Mouse (Mus musculus): ENCODE data around the gene Cope. TPM values are rescaled to one million over a fixed set of nuclear protein-coding genes. Genes with fewer than 3 reads are reported as not detected.
A peak's percentile ranks its signal among the peaks of the same experiment; 100 is the strongest.

Cope gene
- total RNA-seq, 2 experiments from 2014 or later: 188 to 192 TPM

- DNase-seq (ENCODE audit: low spot score in 2 of 2): no peak
Measured at GRCm38 (mm10) chr8:70302901-70303300, 583 bp downstream of the Cope start.

DNA sequence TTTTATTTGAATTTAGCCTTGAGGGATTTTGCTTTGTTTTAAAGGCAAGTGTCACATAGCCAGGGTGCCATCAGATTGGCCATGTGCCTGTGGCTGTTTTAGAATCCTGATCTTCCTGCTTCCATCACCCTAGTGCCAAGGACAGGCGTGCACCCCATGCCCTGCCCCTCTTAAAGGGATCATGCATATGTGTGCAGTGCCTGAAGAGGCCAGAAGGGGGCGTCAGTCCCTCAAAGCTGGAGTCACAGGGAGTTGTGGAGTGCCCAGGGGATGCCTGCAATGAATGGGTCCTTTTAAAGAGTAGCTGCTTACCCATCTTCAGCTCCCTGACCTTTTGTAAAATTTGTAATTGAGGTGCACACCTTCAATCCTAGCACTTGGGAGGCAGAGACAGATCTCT is 7.0 kb downstream of the Cope start:
- no peak for DNase-seq (ENCODE audit: low spot score in 2 of 2)

GRCm38 (mm10) chr8:70313399-70313798 is 11.1 kb downstream of the Cope start:
- no peak for DNase-seq (ENCODE audit: low spot score in 2 of 2)

DNA sequence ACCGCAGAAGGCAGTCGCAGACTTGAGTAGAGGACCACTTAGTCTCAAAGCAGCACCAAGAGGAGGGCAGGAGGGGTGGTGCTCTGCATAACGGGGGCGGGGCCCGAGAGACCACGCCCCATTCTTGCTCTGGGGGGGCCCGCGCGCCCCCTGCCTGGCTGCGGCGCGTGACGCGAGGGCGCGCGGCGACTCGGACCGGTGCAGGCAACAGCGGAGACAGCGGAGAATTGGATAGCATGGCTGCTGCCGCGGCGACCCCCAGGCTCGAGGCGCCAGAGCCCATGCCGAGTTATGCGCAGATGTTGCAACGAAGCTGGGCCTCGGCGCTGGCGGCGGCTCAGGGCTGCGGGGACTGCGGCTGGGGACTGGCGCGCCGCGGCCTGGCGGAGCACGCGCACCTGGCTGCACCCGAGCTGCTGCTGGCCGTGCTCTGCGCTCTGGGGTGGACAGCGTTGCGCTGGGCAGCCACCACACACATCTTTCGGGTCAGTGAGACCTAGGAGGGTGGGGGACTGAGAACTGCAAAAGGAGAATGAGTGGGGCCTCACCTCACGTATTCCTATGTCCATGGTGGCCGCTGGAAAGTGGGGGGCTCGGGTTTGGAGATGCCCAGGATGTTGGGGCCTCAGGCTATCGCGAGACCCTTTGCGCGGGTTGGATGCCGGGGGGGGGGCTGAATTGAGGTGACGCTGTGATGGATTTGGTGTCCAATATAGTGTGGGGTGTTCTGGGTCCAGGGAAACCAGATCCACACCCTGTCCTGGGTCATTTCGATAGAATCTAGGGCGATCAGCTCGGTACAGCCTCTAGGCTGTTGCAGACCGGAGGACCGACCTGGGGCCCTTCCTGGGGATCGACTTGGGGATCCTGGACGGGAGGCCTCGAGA is 13.5 kb downstream of the Cope start, which contains the start of gene Cers1:
TSS of gene Cers1 (plus strand) at position 152 of the 887 bp plus-strand sequence.
- peak in 1 of 2 experiments; percentile 44 for DNase-seq (ENCODE audit: low spot score in 2 of 2)

DNA sequence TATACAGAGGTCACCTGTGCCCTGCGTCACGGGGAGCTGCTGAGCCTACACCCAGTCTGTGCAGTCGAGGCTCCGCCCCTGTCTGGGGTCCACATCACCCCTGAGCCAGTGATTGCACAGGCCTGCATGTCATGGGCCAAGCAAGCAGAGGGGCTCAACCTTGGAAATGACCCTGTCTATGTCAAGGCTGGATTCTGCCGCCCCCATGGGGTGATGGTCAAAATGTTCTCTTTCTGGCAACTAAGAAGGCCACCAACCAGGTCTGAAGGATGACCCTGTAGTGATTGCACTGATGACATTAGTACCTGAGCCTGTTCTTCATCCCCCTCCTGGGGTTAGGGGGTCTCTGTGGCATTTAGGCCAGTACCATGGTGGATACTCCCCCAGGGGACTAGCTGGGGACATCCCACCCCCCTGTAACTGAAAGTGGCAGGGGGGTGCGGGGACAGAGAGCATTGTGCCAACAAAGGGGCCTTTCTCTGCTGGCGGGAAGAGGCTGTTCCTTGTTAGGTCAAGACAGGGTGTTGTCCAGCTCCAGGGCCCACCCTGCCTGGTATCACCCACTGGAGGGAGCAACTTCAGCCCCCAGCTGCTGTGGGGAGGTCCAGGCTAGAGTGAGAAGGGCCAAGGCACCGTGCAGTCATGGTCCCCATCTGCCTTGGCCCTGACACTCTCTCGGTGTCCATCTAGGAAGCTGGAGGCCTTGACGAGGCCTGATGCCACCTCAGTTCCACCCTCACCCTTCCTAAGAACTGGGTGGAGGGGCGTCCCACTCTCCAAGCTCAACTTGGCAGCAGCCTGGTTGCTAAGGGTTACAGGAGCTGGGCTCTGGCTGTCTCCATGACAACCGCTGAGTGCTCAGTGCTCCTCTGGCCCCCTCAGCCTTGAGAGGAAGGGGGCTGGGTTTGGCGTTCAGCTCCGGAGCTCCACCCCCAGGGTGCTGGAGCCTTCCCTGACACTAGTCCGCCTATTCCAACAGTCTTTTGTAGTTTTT is 14.5 kb downstream of the Cope start:
- no peak for DNase-seq (ENCODE audit: low spot score in 2 of 2)

DNA sequence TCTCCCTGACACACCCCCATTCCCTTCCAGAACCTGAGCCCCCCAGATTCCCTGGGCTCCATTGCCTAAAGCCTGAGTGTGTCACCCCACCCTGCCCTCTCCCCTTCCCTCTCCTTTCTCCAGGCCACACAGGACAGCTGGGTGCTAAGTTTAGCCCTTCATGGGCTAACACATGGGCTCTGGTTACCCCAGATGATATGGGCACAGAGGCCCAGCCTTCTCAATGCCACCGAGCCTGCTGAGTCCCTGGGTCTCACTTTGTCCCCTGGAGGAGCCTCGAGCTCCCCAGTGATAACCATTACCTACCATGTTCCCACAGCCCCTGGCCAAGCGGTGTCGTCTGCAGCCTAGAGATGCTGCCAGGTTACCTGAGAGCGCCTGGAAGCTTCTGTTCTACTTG is 15.6 kb downstream of the Cope start:
- no peak for DNase-seq (ENCODE audit: low spot score in 2 of 2)

DNA sequence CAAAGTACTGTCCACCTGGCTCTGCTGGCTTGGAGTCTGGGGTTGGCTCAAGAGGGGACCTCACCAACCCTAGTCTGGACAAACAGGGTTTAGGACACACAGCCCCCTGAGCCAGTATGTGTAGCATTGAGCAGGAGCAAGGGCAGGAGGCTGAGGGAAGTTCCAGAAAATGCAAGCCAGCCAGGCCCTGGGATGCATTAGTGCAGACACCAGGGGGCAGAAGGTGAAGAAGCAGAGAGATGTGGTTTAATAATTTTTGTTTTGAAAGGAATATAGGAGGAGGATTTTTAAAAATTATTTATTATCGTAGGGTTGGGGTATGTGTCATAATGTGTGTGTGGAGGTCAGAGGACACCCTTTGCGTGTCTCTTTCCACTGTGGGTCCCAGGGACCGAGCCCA is 21.4 kb downstream of the Cope start:
- DNase-seq (ENCODE audit: low spot score in 2 of 2): no peak

DNA sequence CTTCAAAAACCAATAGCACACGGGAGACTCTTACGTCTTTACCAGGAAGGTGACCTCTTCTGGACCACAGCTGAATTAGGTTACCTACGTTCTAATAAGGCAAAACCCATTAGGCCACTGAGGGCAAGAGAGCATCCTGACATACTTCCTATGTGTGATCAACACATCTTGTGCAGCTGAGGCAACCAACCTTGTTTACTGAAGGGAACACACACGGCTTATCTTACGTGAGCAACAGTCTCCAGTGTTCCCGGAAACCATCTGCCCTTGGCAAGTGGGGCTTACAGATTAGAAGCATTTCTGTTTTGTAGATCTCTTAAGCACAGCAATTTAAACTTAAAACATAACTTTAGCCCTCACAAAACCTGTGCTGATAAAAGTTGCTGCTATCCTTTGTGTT is 25.2 kb downstream of the Cope start:
- no peak for DNase-seq (ENCODE audit: low spot score in 2 of 2)

- no peak for DNase-seq (ENCODE audit: low spot score in 2 of 2)
Measured at GRCm38 (mm10) chr8:70329124-70329834, 27.0 kb downstream of the Cope start, which contains the start of gene Gdf1. Gene Gdf1, plus strand, starts transcription at chr8:70329817.

DNA sequence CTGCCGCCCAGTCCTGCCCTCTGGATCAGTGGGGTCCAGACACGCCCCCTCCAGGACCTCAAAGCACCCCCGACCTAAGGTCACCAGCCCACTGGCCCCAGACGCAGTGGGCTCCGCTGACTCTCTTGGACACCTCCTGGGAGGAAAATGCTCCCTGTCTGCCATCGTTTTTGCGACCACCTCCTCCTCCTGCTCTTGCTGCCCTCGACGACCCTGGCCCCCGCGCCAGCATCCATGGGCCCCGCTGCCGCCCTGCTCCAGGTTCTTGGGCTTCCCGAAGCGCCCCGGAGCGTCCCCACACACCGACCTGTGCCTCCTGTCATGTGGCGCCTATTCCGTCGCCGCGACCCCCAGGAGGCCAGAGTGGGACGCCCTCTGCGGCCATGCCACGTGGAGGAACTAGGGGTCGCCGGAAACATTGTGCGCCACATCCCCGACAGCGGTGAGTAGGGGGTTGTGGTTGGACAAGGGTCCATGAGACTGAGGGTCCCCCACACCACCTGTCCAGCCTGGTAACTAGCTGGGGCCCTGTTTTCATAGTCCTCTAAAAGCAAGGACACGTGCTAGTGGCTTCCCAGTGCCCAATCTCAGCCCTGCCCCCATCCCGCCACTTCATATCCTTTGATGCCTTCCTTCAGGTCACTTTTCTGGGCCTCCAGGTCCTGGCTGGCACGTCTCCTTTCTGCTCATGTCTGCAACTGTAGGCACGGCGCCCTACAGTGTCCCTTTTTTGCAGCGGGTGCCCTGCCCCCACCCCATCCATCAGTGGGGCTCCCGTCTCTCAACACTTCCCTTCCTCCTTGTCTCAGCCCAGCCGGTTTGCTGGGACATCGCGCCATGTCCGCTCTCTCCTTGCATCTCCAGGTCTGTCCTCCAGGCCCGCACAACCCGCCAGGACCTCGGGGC is 27.8 kb downstream of the Cope start:
- no peak for DNase-seq (ENCODE audit: low spot score in 2 of 2)

DNA sequence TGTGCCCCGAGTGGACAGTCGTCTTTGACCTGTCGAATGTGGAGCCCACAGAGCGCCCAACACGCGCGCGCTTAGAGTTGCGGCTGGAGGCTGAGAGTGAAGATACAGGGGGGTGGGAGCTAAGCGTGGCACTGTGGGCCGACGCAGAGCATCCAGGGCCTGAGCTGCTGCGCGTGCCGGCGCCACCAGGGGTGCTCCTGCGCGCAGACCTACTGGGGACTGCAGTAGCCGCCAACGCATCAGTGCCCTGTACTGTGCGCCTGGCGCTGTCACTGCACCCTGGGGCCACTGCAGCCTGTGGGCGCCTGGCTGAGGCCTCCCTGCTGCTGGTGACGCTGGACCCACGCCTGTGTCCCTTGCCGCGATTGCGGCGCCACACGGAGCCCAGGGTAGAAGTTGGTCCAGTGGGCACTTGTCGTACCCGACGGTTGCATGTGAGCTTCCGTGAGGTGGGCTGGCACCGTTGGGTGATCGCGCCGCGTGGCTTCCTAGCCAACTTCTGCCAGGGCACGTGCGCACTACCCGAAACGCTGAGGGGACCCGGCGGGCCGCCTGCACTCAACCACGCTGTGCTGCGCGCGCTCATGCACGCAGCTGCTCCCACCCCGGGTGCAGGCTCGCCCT is 28.5 kb downstream of the Cope start:
- peak in 1 of 2 experiments; percentile 50 for DNase-seq (ENCODE audit: low spot score in 2 of 2)

- DNase-seq (ENCODE audit: low spot score in 2 of 2): no peak
Measured at GRCm38 (mm10) chr8:70331526-70331925, 29.2 kb downstream of the Cope start.

DNA sequence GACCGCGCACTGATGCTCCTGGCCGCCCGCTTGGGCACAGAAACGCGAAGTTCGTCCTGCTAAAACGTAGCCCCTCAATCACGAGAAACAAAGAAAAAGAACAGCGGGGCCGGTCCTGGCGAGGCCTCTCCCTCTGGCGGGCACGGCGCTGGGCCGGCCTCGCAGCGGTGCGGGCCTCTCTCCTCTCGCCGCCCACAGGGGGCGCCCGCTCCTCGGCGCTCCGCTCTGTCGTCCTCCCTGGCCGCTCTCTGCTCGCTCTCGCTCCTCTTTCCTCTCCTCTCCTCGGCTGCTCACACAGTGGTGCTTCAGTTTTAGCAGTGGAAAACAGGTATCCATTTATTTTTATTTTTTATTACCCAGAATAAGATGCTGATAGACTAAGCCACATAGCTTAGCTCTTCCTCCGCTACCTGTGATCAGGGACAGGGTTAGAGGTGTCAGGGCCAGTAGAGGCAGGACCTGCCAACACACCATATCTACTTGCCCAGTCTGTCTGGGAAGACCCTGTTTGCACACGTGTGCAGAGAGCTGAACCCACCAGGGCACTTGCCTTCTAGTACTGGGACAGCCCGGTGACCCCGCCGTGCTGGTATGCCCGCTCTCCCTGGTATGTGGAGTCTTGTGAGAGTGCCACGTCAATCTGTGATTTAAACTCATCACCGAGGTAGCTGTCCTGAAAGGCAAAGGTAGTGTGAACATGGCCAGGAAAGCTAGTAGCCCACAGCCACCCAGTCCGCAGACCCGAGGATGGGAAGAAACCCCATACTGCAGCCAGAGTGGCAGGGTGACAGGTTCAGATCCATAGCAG is 30.0 kb downstream of the Cope start:
- DNase-seq (ENCODE audit: low spot score in 2 of 2): peak in 1 of 2 experiments; percentile 38

DNA sequence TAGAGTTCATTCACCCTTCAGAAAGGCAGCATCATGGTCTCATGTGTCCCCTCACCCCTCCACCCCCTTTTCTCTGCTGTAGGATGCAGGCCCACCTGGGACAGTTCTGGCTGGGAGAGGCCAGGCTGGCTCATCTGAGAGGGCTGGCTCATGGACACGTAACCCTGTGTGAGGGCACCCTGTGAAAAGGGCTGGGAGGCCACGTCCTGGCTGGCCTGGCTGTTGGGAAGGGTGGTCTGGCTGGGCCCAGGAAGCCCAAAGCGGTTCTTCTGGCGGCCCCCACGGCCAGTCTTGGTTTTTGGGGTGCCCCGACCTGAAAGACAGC is 30.5 kb downstream of the Cope start:
- DNase-seq (ENCODE audit: low spot score in 2 of 2): no peak

DNA sequence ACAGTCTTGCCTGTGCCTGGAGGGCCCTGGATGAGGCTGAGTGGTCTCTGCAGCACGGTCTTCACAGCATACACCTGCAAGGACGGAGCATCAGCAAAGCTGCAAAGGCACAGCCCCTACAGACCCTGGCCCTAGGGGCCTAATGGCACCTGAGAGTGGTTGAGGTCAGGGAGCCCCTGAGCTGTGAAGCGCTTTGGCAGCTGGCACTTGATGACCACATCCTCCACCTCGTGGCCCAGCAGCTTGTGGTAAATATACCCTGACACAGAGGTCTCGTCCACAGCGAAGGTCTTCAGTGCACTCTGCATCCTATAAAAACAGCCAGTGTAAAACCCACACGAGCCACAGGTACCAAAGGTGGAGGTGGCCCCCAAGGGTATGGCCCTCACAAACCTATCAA is 36.6 kb downstream of the Cope start:
- no peak for DNase-seq (ENCODE audit: low spot score in 2 of 2)

GRCm38 (mm10) chr8:70340659-70341058 is 38.3 kb downstream of the Cope start:
- DNase-seq (ENCODE audit: low spot score in 2 of 2): no peak

DNA sequence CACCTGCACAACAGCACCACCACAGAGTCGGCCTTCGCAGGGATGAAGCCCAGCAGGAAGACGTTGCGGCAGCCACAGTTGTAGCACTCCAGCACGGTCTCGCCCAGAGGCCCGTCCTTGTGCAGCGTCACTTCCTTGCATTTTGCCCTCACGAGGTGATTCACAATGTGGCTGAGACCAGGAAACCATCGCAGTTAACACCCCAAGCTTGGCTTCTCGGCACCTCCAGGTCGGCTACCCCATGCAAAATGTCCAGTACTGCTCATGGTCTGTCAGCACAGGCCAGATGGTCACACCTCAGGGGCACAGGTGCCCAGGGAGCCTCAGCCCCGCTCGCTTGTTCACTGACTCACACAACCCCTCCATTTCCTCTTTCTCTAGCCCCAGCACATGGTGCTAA is 39.7 kb downstream of the Cope start:
- no peak for DNase-seq (ENCODE audit: low spot score in 2 of 2)

GRCm38 (mm10) chr8:70343076-70343475 is 40.8 kb downstream of the Cope start:
- DNase-seq (ENCODE audit: low spot score in 2 of 2): no peak

GRCm38 (mm10) chr8:70343696-70344095 is 41.4 kb downstream of the Cope start:
- no peak for DNase-seq (ENCODE audit: low spot score in 2 of 2)
